Mouse (Mus musculus) gastrocnemius, postnatal 25 days (tissue): ENCODE results near the gene Ppard. TPM values are rescaled to one million over a fixed set of nuclear protein-coding genes. Genes with fewer than 3 reads are reported as not detected.

Experiments
- DNase-seq: peaks from one replicate; pipeline ENCODE4 v3.0.0; 2022
- total RNA-seq, 2 experiments: library from RNA; stranded (reverse); gene quantifications; 1 replicate in 1 of 2; 2 replicates in 1 of 2; pipeline ENCODE4 v1.2.3; 2021

The Ppard gene
- total RNA-seq, 2 experiments from 2014 or later = 29.1 to 30.2 TPM

GRCm38 (mm10) chr17:28286133-28286532 is 53.6 kb downstream of the Ppard start:
- no peak for DNase-seq

DNA sequence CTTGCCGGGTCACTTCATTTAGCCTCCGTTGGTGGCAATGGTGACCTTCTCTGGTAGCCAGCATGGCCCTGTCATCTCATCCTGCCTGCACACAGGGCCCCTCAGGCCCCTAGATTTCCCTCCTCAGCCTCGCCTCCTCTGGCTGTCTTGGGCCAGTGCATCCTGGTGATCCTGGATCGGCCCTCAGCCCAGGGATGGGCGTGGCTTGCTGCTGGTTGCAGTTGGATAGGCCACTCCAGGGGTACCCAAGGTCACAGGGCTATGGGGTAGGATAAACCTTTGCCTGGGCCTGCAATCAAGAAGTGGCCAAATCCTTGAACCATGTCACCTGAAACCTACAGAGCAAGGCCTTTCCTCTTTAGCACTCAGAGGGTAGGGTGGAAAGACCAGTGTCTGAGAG is 54.5 kb downstream of the Ppard start:
- DNase-seq = no peak

DNA sequence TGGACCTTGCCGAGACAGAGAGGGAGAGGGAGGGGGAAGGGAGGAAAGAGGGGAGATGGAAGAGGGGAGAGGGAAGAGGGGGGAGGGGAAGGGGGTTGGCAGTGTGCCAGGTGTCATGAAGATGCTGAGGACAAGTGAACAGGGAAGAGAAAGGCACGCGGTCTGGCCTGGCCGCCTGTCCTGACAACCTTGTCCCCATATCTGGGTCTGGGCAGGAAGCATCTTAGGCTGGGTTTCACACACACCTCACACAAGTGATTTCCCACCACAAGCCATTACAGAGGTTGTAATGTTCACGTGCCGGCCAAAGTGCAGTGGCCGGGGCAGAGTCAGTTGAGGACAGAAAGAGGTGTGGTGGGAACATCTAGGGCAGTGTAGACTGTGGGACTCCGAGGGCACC is 55.1 kb downstream of the Ppard start:
- DNase-seq = no peak

DNA sequence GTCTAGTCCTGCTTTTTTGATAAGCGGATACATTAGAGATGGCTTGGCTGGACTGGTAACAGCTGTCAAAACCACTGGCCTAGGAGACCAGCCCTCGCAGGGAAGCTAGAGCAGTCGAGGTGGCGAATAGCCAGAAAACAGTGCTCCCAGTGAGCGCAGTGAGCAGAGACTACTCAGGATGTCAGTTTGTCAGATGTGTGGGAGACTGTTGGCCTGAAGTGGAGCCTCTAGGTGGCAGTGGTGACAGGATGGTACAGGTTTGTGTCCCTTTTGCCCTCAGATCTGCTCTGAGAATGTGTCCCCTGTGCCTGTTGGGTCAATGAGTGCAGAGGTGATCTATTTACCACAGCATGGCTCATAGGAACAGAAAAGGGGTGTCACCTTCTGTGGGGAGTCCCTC is 55.5 kb downstream of the Ppard start:
- no peak for DNase-seq

DNA sequence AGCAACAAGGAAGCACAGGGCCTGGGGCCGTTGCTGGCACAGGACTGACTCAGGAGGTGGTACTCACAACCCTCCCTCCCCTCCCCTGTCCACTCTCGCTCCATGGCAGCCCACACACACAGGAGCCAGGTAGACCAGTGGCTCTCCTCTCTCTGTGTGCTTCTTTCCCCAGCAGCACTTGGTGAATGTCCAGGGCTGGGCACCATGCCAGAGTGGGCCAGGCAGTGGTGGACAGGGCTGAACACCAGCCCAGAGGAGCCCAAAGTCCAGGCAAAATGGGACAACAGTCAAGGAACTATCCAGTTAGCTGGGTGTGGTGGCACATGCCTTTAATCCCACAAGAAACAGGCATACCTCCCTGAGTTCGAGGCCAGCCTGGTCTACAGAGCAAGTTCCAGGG is 57.8 kb downstream of the Ppard start:
- peak; percentile 37 for DNase-seq

DNA sequence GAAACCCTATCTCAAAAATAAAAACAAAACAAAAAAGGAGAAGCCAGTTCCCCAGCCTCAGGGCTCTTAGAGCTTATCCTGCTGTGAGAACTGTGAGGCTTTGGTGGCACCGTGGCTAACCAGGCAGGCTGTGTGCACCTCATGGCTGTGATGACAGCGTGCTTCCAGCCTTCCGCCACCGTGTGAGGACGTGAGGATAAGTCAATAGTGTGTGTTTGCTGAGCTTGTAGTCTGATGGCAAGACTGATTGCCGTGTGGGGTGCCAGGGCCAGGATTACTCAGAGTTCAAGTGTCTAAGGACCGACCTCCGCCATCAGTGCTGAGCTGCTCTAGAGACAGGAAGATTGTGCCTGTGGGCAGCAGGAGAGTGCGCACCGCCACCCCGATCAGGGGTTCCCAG is 58.2 kb downstream of the Ppard start:
- DNase-seq = no peak

DNA sequence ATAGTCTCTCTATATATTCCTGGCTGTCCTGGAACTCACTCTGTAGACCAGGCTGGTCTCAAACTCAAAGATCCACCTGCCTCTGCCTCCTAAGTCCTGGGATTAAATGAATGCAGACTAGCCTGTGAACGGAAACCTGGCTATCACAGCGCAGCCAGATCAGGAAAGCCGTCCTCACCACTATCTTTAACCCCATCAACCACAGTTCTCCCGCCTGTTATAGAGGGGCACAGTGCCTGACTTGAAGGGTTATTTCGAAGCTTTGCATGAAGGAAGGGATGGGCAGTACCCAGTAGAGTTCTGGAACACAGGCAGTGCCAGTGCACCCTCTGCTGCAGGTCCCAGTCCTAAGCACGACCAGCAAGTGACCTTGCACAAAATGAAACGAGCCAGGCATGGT is 58.8 kb downstream of the Ppard start:
- DNase-seq = no peak

DNA sequence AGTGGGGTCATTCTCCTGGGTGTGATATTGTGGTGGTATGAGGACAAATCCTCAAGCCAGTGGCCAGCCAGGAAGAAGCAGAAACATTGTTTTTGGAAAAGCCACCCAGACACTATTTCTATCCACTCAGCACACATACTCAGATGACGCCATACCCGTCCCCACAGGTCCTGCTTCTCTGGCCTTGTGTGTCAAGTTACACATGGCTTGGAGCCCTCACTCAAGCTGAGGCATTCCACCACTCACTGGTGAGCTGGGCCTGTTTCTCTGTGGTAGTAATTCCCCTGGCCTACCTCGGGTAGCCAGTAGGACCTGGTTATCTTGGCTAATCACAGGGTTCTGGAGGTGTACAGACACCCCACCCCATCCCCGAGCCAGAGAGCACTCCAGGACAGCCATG is 61.2 kb downstream of the Ppard start:
- peak; percentile 69 for DNase-seq

GRCm38 (mm10) chr17:28294449-28295333 is 62.2 kb downstream of the Ppard start:
- no peak for DNase-seq

- DNase-seq = no peak
Measured at GRCm38 (mm10) chr17:28298888-28299287, 66.4 kb downstream of the Ppard start.

DNA sequence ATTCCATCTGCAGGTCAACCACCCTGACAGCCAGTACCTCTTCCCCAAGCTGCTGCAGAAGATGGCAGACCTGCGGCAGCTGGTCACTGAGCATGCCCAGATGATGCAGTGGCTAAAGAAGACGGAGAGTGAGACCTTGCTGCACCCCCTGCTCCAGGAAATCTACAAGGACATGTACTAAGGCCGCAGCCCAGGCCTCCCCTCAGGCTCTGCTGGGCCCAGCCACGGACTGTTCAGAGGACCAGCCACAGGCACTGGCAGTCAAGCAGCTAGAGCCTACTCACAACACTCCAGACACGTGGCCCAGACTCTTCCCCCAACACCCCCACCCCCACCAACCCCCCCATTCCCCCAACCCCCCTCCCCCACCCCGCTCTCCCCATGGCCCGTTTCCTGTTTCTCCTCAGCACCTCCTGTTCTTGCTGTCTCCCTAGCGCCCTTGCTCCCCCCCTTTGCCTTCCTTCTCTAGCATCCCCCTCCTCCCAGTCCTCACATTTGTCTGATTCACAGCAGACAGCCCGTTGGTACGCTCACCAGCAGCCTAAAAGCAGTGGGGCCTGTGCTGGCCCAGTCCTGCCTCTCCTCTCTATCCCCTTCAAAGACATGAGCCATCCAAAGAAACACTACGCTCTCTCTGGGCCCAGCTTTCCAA is 67.3 kb downstream of the Ppard start:
- no peak for DNase-seq

GRCm38 (mm10) chr17:28300323-28300722 is 67.8 kb downstream of the Ppard start:
- no peak for DNase-seq

GRCm38 (mm10) chr17:28300850-28301249 is 68.3 kb downstream of the Ppard start:
- no peak for DNase-seq

DNA sequence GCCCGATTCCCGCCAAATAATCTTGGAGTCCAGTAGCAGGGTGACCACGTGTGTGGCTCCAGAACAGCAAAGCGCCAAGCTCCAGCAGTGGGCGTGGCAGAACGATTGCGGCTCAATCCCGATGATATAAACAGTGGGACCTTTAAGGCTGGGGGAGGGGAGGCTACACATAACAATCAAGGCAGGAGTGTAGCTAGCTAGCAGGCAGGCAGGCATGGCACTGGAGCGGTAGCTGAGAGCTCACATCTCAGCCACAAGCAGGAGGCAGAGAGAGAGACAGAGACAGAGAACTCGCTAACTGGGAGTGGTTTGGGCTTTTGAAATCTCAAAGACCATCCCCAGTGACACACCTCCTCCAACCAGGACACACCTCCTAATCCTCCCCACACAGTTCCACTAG is 72.7 kb downstream of the Ppard start:
- DNase-seq = no peak

- peak; percentile 61 for DNase-seq
Measured at GRCm38 (mm10) chr17:28308297-28309195, 76.0 kb downstream of the Ppard start.

DNA sequence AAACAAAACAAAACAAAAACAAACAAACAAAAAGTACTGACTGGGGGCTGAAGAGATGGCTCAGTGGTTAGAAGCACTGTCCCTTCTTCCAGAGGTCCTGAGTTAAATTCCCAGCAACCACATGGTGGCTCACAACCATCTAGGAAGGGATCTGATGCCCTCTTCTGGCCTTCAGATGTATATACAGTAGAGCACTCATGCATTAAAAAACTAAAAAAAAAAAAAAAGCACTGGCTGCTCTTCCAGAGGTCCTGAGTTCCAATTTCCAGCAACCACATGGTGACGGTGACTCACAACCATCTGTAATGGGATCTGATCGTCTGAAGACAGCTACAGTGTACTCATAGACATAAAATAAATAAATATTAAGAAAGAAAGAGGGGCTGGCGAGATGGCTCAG is 78.3 kb downstream of the Ppard start:
- DNase-seq = no peak

DNA sequence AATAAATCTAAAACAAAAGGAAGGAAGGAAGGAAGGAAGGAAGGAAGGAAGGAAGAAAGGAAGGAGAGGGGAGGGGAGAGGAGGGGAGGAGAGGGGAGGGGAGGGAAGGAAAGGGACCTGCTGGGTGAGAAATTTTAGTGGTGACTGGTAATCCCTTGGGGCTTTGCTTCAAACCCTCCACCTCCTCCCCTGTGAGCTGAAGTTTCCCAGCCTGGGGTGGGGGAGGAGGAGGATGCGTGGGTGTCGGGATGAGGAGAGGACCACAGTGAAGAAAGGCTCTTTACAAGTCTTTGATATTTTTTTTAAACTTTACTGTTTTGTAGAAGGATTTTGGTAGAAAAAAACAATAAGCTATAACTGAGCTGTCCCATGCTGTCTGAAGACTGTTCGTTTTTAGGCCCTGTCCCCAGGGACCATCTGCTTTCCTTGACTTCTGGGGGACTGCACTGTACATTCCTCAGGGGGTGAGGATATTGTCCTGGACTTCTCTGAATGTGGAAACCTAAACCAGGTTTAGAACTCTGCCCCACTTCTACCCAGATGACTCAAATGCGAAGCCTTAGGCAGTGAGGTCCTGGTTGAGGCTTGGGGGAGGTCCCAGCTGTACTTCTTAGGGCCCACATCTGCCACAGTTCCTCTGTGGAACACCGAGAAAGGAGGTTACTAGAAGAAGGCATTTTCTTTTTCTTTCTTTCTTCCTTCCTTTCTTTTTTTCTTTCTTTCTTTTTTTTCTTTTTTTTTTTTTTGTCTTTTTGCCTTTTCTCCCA is 79.0 kb downstream of the Ppard start:
- DNase-seq = no peak

DNA sequence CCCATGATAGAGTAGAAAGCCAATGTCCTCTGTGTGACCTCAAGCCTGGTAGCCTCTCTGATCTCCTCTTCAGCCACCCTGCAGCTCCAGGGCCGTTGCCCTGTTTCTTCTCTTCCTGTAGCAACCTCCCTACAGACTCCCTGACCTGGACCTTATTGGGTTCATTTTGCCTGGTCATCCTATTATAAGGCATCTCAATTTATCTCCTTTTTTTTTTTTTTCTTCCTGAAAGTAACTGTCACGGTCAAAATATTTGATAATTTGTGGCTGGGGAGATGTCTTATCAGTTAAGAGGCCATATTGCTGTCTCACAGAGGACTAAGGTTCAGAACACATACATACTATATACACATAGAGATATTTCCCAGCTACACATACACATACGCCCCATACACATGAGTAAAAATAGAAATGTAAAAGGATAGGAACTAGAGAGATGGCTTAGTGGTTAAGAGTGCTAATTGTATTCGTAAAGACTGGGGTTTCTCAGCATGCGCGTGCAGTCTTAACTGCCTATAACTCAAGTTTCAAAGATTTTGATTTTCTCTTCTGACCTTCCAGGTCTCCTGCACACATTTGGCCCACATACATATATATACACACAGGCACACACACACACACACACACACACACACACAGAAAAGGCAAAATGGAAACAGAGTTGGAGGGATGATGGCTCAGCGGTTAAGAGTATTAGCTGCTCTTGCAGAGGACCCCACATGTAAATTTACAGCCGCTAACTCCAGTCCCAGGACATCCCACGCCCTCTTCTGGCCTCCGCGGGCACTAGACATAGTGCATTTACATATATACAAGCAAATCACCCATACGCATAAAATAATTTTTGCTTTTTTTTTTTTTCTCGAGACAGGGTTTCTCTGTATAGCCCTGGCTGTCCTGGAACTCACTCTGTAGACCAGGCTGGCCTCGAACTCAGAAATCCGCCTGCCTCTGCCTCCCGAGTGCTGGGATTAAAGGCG is 80.0 kb downstream of the Ppard start:
- DNase-seq = no peak

GRCm38 (mm10) chr17:28313212-28313879 is 80.8 kb downstream of the Ppard start, which contains the start of gene Fance:
Gene Fance, plus strand, starts transcription at chr17:28313519.
- peak; percentile 97 for DNase-seq

GRCm38 (mm10) chr17:28313880-28314225 is 81.4 kb downstream of the Ppard start:
- no peak for DNase-seq
